Mouse (Mus musculus): ENCODE data around the gene Ceacam2. TPM values are rescaled to one million over a fixed set of nuclear protein-coding genes. Genes with fewer than 3 reads are reported as not detected.
"Not testable (repeated sequence)": the region's sequence is repeated elsewhere in the genome, so short reads cannot be mapped to it uniquely, and the experiment has no call there.

Ceacam2 gene
- total RNA-seq, 4 experiments from 2014 or later, result 0.17 to 0.67 (median 0.33) TPM

GRCm38 (mm10) chr7:25485061-25485460 is 54.6 kb downstream of the Ceacam2 start:
- DNase-seq (ENCODE audit: low spot score in 2 of 2), result no peak

GRCm38 (mm10) chr7:25483133-25483735 is 56.4 kb downstream of the Ceacam2 start:
- DNase-seq (ENCODE audit: low spot score in 2 of 2), result no peak

- DNase-seq (ENCODE audit: low spot score in 2 of 2), result not testable (repeated sequence)
These were observed 58.9 kb downstream of the Ceacam2 start for GRCm38 (mm10) chr7:25480791-25481190.

GRCm38 (mm10) chr7:25479440-25479839 is 60.2 kb downstream of the Ceacam2 start:
- peak; percentile 16 to 22 for DNase-seq (ENCODE audit: low spot score in 2 of 2)

- DNase-seq (ENCODE audit: low spot score in 2 of 2), result not testable (repeated sequence)
These were observed 61.9 kb downstream of the Ceacam2 start for GRCm38 (mm10) chr7:25477752-25478093.

GRCm38 (mm10) chr7:25477091-25477751 is 62.4 kb downstream of the Ceacam2 start, which contains the start of gene Ceacam1:
TSS of gene Ceacam1 (minus strand) at chr7:25477603.
- peak; percentile 13 to 16 for DNase-seq (ENCODE audit: low spot score in 2 of 2)

- DNase-seq (ENCODE audit: low spot score in 2 of 2), result not testable (repeated sequence)
These were observed 67.8 kb downstream of the Ceacam2 start for GRCm38 (mm10) chr7:25471821-25472220.

Other genes starting within 250 kb of the Ceacam2 start
- 1 to 10 TPM in 3 of 4 experiments, under 1 TPM in 1; 0.56 to 1.5 (median 1.1) TPM for gene Pafah1b3, start 241.9 kb downstream of the Ceacam2 start, total RNA-seq (2022)
- not detected for gene Prr19, start 238.4 kb downstream of the Ceacam2 start, total RNA-seq (2022)
- not detected for gene Tmem145, start 233.8 kb downstream of the Ceacam2 start, total RNA-seq (2022)
- gene Megf8, start 222.7 kb downstream of the Ceacam2 start, total RNA-seq (2022), result 10 to 100 TPM; 22.6 to 26.8 (median 25.0) TPM
- not detected for gene Cnfn, start 170.1 kb downstream of the Ceacam2 start, total RNA-seq (2022)
- 10 to 100 TPM; 10.6 to 28.0 (median 19.9) TPM for gene Lipe, start 141.1 kb downstream of the Ceacam2 start, total RNA-seq (2022)
- gene Cxcl17, start 127.0 kb downstream of the Ceacam2 start, total RNA-seq (2022), result not detected
- gene Ceacam1, start 62.3 kb downstream of the Ceacam2 start, total RNA-seq (2022), result 1 to 10 TPM; 1.9 to 4.8 (median 3.3) TPM
- not detected for gene Erich4, start 76.0 kb upstream of the Ceacam2 start, total RNA-seq (2022)
- gene Dmac2, start 79.6 kb upstream of the Ceacam2 start, total RNA-seq (2022), result 10 to 100 TPM; 32.4 to 38.1 (median 36.0) TPM
- gene B3gnt8, start 86.8 kb upstream of the Ceacam2 start, total RNA-seq (2022), result 1 to 10 TPM in 2 of 4 experiments, under 1 TPM in 2; 0.22 to 1.5 (median 0.95) TPM
- gene Bckdha, start 119.1 kb upstream of the Ceacam2 start, total RNA-seq (2022), result 100 to 1,000 TPM; 116 to 140 (median 128) TPM
- gene Exosc5, start 119.3 kb upstream of the Ceacam2 start, total RNA-seq (2022), result 10 to 100 TPM; 24.3 to 32.8 (median 27.2) TPM
- not detected for gene Tmem91, start 135.3 kb upstream of the Ceacam2 start, total RNA-seq (2022)
- 10 to 100 TPM in 1 of 4 experiments, 1 to 10 TPM in 3; 6.6 to 10.6 (median 6.8) TPM for gene B9d2, start 140.9 kb upstream of the Ceacam2 start, total RNA-seq (2022)
- gene Tgfb1, start 147.1 kb upstream of the Ceacam2 start, total RNA-seq (2022), result 1 to 10 TPM; 2.1 to 4.7 (median 3.9) TPM
- gene Ccdc97, start 179.2 kb upstream of the Ceacam2 start, total RNA-seq (2022), result 10 to 100 TPM; 42.1 to 47.9 (median 46.9) TPM
- gene Hnrnpul1, start 214.9 kb upstream of the Ceacam2 start, total RNA-seq (2022), result 10 to 100 TPM; 64.8 to 83.6 (median 73.5) TPM
- 10 to 100 TPM; 22.0 to 45.0 (median 28.1) TPM for gene Axl, start 248.8 kb upstream of the Ceacam2 start, total RNA-seq (2022)

All from gastrocnemius, adult 8-10 months (tissue).